In genomic region chr13:36210965-36211364, GRCm38 (mm10) we compare ENCODE assay signal across 20 mouse cellular contexts.
DNase-seq lines count a peak whose midpoint lies in the region; TF ChIP-seq lines count a peak whose summit lies in the region.
"Had no signal": no experiment of that assay in that cellular context is flagged by ENCODE, and none has a peak within 500 bp of the region (broad histone marks: within the 10 kb centered on the region; RNA-seq: fewer than 3 reads in every experiment).

No protein-coding gene starts in this region.

- H3K27me3 ChIP-seq in CH12.LX (replicated peaks) = no peaks in the 10 kb centered on the region
- H3K27me3 ChIP-seq: hindbrain, embryonic 12.5 days had no signal

- TF ChIP-seq RAD21 in CH12.LX (IDR thresholded peaks at IDR 0.05; ENCODE audit: low read depth, low read length) = no peak

- peaks cover 11 to 88% of the 10 kb centered on the region in 2 experiments for H3K4me1 ChIP-seq in CH12.LX (ENCODE audit: control insufficient read depth in 1 of 2, insufficient read depth in 2 of 2)
- H3K4me1 ChIP-seq: embryonic facial prominence, embryonic 10.5 days; heart, embryonic 10.5 days had no signal

- TF ChIP-seq EP300 in CH12.LX (IDR thresholded peaks at IDR 0.05; ENCODE audit: low read length) = no peak

- H3K4me3 ChIP-seq in CH12.LX (replicated peaks in 1 of 3; ENCODE audit: low read depth in 2 of 3, low read length in 2 of 3, poor library complexity in 1 of 3) = no peak overlapping the region
- H3K4me3 ChIP-seq: embryonic facial prominence, embryonic 10.5 days; erythroblast, embryonic 14.5 days; forebrain, embryonic 10.5 days; heart, embryonic 10.5 days; hindbrain, embryonic 12.5 days had no signal

- no peaks in the 10 kb centered on the region for H3K9me3 ChIP-seq in CH12.LX (replicated peaks; ENCODE audit: low read length)
- H3K9me3 ChIP-seq: embryonic facial prominence, embryonic 10.5 days; forebrain, embryonic 10.5 days; heart, embryonic 10.5 days; hindbrain, embryonic 12.5 days had no signal

- H3K27ac ChIP-seq in CH12.LX (ENCODE audit: insufficient read depth, low read depth) = no peak overlapping the region
- H3K27ac ChIP-seq: embryonic facial prominence, embryonic 10.5 days; forebrain, embryonic 10.5 days; heart, embryonic 10.5 days; hindbrain, embryonic 12.5 days; hindbrain, postnatal 0 days had no signal

- intact Hi-C loops in left cerebral cortex, postnatal 14 days (cut with DNase I) = no loop called here

- H3K79me2 ChIP-seq in CH12.LX (replicated peaks; ENCODE audit: control insufficient read depth, extremely low read depth, insufficient read depth, poor library complexity, severe bottlenecking) = peaks cover 2% of the 10 kb centered on the region; the same call in 1 of the 2 replicates

- dilution Hi-C loops in CH12.LX (cut with MboI; ENCODE audit: extremely low pct_ligation_motif_present, extremely low pct_unique_long_range_greater_than_20kb, low sequenced_read_pairs) = no loop called here

- in situ Hi-C loops in CH12.LX (cut with MboI; ENCODE audit: low pct_ligation_motif_present, low pct_unique_long_range_greater_than_20kb, low sequenced_read_pairs) = no loop called here

- TF ChIP-seq CTCF in CH12.LX (conservative IDR thresholded peaks at IDR 0.05 in 1 of 2, IDR thresholded peaks at IDR 0.05 in 1 of 2; ENCODE audit: low read depth in 2 of 2, low read length in 2 of 2) = no peak

- TF ChIP-seq POLR2A in CH12.LX (IDR thresholded peaks at IDR 0.05; ENCODE audit: low read depth, low read length) = no peak

- H3K36me3 ChIP-seq in CH12.LX (replicated peaks in 1 of 2; ENCODE audit: control insufficient read depth in 1 of 2, insufficient read depth in 1 of 2, low read length in 1 of 2) = peaks cover 0 to 5% of the 10 kb centered on the region in 2 experiments
- H3K36me3 ChIP-seq: embryonic facial prominence, embryonic 10.5 days; forebrain, embryonic 10.5 days; heart, embryonic 10.5 days; hindbrain, embryonic 12.5 days had no signal

- no peak overlapping the region for H3K9ac ChIP-seq in CH12.LX (ENCODE audit: insufficient read depth, low read depth)
- H3K9ac ChIP-seq: hindbrain, embryonic 12.5 days had no signal

- peak; percentile 25 for DNase-seq in layer of hippocampus, adult 9-11 months
- DNase-seq in layer of hippocampus, adult 9-10 months (ENCODE audit: low spot score) = no peak
- DNase-seq in CH12.LX (ENCODE audit: extremely low read depth) = peak; percentile 61
- peak; percentile 52 for DNase-seq in brain, adult 2 months (ENCODE audit: low read depth, low spot score)
- no peak for DNase-seq in left cerebral cortex, postnatal 14 days (ENCODE audit: low spot score in 2 of 2)
- no peak for DNase-seq in lung, postnatal 36 days
- DNase-seq in spleen, postnatal 10 days (ENCODE audit: low spot score in 2 of 2) = no peak
- DNase-seq: adrenal gland, postnatal 10 days; cerebellum, adult 2 months; cerebellum, postnatal 10 days; gastrocnemius, postnatal 36 days; heart, adult 18-20 months; heart, postnatal 10 days; heart, postnatal 4 days had no signal

- no peak overlapping the region for H3K4me2 ChIP-seq in CH12.LX (ENCODE audit: insufficient read depth, low read depth, poor library complexity, severe bottlenecking)
- H3K4me2 ChIP-seq: hindbrain, embryonic 12.5 days had no signal

TF ChIP-seq in CH12.LX, 34 proteins besides CTCF, POLR2A, EP300 and RAD21:
- peak; percentile 80 for TF ChIP-seq ETS1 (conservative IDR thresholded peaks at IDR 0.05; ENCODE audit: low read depth, low read length)
- TF ChIP-seq IRF4 (IDR thresholded peaks at IDR 0.05; ENCODE audit: low read depth, low read length) = 0 out of 2 replicates have a peak, but pooled peaks have one; percentile 15
- TF ChIP-seq MEF2A (IDR thresholded peaks at IDR 0.05; ENCODE audit: borderline replicate concordance, low read depth, low read length) = peak; percentile 61; the same call in 1 of the 2 replicates
- peak; percentile 59 for TF ChIP-seq BHLHE40 (IDR thresholded peaks at IDR 0.05; ENCODE audit: low read depth, low read length)
- TF ChIP-seq MAZ (IDR thresholded peaks at IDR 0.05; ENCODE audit: low read depth, low read length) = no peak
- no peak for TF ChIP-seq CHD1 (IDR thresholded peaks at IDR 0.05; ENCODE audit: low read depth, low read length)

Comparison
In these comparisons a context has a peak if more than half of its experiments do, and no peak if none do; other contexts are left out.
1. DNase-seq: peak in layer of hippocampus, adult 9-11 months (single experiment), CH12.LX (single experiment) and brain, adult 2 months (single experiment); none in layer of hippocampus, adult 9-10 months (single experiment), left cerebral cortex, postnatal 14 days (0 of 2), lung, postnatal 36 days (single experiment) and spleen, postnatal 10 days (0 of 2).